Mouse (Mus musculus) heart, embryonic 13.5 days (tissue): ENCODE measurements at regions not wholly inside any gene's neighbourhood (a gene's known extent, or its start where the extent isn't known, plus 50 kb on each side); places are given as distances from the start of the nearest gene placed in this dataset.

Experiments
- ATAC-seq: fragments of 200-750 bp; cut with Nextera tagmentation; 2 replicates; pipeline ENCODE4 v1.8.0; 2017; ENCODE audit warnings: moderate TSS enrichment; ENCODE audit not compliant: insufficient number of reproducible peaks, low FRiP score, low TSS enrichment; ENCODE audit errors: extremely low read depth
- H3K27ac ChIP-seq: fragments of 300-500 bp; sonication (generic); replicated peaks from 2 replicates; pipeline ENCODE4 v1.5.1; 2015; ENCODE audit warnings: moderate library complexity, mild to moderate bottlenecking, inconsistent platforms
- H3K27me3 ChIP-seq: fragments of 300-500 bp; sonication (generic); replicated peaks from 2 replicates; pipeline ENCODE4 v1.6.1; 2015; ENCODE audit warnings: mild to moderate bottlenecking, inconsistent platforms
- H3K36me3 ChIP-seq: fragments of 300-500 bp; sonication (generic); 2 replicates; pipeline ENCODE4 v1.6.1; 2015; ENCODE audit warnings: mild to moderate bottlenecking, inconsistent platforms
- H3K4me1 ChIP-seq: fragments of 300-500 bp; sonication (generic); 2 replicates; pipeline ENCODE4 v1.6.1; 2015; ENCODE audit warnings: inconsistent platforms
- H3K4me2 ChIP-seq: fragments of 300-500 bp; sonication (generic); 2 replicates; pipeline ENCODE4 v1.6.1; 2015; ENCODE audit warnings: inconsistent platforms, mild to moderate bottlenecking, moderate library complexity
- H3K4me3 ChIP-seq: fragments of 300-500 bp; sonication (generic); 2 replicates; pipeline ENCODE4 v1.5.1; 2015; ENCODE audit warnings: moderate library complexity, mild to moderate bottlenecking, inconsistent platforms
- H3K9ac ChIP-seq: fragments of 300-500 bp; sonication (generic); 2 replicates; pipeline ENCODE4 v1.6.1; 2015; ENCODE audit warnings: inconsistent platforms, mild to moderate bottlenecking, moderate library complexity
- H3K9me3 ChIP-seq: fragments of 300-500 bp; sonication (generic); 2 replicates; pipeline ENCODE4 v1.6.1; 2016; ENCODE audit warnings: inconsistent platforms
- WGBS: fragments of 180-500 bp; shearing (Covaris S2); methylation state at CpG from one replicate; pipeline ENCODE4 v1.1.7; 2015; ENCODE audit warnings: mixed read lengths; 5-methylcytosine and 5-hydroxymethylcytosine counted together

DNA sequence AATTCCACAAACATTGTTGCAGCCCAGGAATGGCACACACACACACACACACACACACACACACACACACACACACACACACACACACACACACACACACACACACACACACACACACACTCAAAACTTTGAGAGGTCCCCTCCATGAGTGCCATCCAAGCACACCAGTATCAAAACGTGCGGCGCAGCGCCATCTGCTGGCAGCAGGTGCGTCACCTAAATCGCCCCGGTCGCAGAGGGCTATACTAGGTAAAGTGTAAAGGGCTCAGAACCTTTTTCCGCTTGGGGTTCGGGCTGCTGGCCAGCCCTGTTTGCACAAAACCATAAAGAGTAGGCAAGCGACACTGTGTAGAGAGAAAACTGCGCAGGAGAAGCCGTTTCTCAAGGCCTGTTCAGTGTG lies 527.9 kb upstream of the Sall1 start:
- peak overlapping the region; percentile 22; the same call in 1 of the 2 replicates for H3K4me2 ChIP-seq
- peaks cover 66% of the 10 kb centered on the region for H3K27me3 ChIP-seq
- no peaks in the 10 kb centered on the region for H3K36me3 ChIP-seq
- H3K4me3 ChIP-seq: no peak overlapping the region
- ATAC-seq: no peak
- H3K9me3 ChIP-seq: no peaks in the 10 kb centered on the region
- no peak overlapping the region for H3K27ac ChIP-seq
- no peak overlapping the region for H3K9ac ChIP-seq
- H3K4me1 ChIP-seq: peaks cover 3% of the 10 kb centered on the region; the same call in 1 of the 2 replicates
- 3% methylated on average over 13 of the region's 13 CpGs for WGBS

DNA sequence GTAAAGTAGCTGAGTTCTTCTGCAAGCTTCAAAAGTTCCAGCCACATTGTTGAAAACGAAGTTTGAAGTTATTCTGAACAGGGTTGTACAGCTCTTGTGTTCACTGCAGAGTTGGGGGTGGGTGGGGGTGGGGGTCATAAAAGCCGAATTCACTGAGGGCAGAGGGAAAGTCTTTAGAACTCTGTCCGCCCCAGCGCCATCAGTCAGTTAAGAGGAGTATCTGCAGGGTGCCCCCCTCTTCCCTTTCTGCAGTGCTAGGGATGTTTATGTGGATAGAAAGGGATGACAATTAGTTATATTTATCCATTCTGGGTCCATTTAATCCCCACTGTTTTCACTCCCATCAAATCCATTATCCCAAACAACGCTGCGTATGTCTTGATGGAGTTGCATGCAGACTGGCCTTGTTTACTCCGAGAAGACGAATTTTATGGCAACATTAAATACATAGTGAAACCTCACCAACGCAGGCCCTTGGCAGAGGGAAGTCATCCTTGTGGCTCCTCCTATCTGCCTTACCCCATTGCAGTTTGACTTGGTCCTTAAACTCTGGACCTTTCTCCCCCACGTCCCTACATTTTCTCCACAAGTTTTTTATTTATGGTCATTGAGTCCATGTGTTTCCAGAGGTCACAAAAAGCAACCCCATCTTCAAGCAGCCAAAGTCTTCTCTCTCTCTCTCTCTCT lies 526.8 kb upstream of the Sall1 start:
- no peaks in the 10 kb centered on the region for H3K36me3 ChIP-seq
- 65% methylated on average over 10 of the region's 10 CpGs for WGBS
- H3K4me2 ChIP-seq: no peak overlapping the region
- no peak overlapping the region for H3K9ac ChIP-seq
- H3K27me3 ChIP-seq: peaks cover 63% of the 10 kb centered on the region
- H3K4me3 ChIP-seq: no peak overlapping the region
- no peak overlapping the region for H3K27ac ChIP-seq
- H3K4me1 ChIP-seq: peaks cover 3% of the 10 kb centered on the region; the same call in 1 of the 2 replicates
- no peak for ATAC-seq
- H3K9me3 ChIP-seq: no peaks in the 10 kb centered on the region

DNA sequence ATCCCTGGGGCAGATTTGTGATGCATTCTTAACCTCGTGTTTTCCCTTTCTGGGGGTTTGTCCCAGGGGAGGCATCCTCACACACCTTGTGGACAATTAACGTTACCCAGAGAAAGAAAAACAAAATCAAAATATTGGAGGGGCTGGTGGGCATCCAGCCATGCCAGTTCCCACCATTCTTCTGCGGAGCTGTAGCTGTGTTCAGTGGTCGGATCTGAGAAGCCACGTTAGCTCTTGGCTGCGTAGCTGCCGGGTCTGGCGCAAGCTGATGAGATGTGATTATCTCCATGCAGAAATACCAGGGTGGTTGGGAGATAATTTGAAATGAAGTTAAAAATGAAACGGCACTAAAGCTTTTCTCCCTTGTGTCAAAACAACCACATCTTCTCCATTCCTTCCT lies 525.4 kb upstream of the Sall1 start:
- Histone ChIP-seq H3K27ac (no peak overlapping the region), H3K27me3 (peaks cover 54% of the 10 kb centered on the region), H3K4me1 (peaks cover 3% of the 10 kb centered on the region; the same call in 1 of the 2 replicates), H3K4me2 (peak overlapping the region; percentile 50), H3K36me3 (no peaks in the 10 kb centered on the region), H3K9ac (no peak overlapping the region), H3K9me3 (no peaks in the 10 kb centered on the region), H3K4me3 (peak overlapping the region; percentile 16; the same call in 1 of the 2 replicates)
- 36% methylated on average over 9 of the region's 9 CpGs for WGBS
- ATAC-seq: no peak

DNA sequence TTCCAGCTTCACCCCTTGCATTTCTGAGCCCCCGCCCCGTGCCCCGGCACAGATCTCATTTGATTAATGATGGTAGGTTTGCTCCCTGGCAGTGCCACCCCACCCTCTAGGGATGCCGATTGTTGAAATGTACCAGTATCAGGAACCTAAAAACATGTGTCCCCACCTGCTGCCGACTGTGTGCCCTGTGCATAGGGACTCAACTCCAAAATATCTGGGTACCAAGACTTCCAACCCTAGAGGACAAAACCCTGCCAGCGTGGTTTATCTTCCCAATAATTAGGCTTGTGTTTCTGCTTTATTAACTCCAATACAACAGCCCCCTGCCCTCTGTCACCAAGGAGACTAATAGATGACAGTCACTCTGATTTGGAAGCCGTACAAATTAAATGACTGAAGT lies 524.7 kb upstream of the Sall1 start:
- H3K9ac ChIP-seq: no peak overlapping the region
- H3K36me3 ChIP-seq: no peaks in the 10 kb centered on the region
- no peak overlapping the region for H3K4me3 ChIP-seq
- no peak for ATAC-seq
- peaks cover 46% of the 10 kb centered on the region for H3K27me3 ChIP-seq
- no peak overlapping the region for H3K4me2 ChIP-seq
- H3K27ac ChIP-seq: no peak overlapping the region
- WGBS: 69% methylated on average over 7 of the region's 7 CpGs
- H3K4me1 ChIP-seq: peaks cover 3% of the 10 kb centered on the region; the same call in 1 of the 2 replicates
- no peaks in the 10 kb centered on the region for H3K9me3 ChIP-seq

DNA sequence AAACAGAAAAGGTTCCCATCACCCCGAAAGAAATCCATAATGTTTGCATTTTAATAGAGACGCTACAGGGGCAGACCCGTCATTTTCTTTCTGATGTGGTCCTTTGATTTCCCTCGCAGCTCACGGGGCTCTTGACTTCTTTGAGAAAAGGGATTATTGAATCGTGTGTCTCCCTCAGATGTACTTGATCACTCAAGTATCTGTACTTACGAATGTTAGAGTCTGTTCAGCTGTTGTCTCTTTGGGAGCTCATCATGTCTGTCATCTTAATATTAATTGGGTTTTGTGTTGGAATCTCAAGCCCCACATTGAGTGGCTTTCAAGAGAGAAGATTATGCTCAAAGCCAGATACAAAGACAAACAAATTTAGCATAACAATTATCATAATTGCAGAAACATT lies 523.0 kb upstream of the Sall1 start:
- no peak for ATAC-seq
- Histone ChIP-seq H3K36me3 (no peaks in the 10 kb centered on the region), H3K9ac (no peak overlapping the region), H3K4me1 (peaks cover 6% of the 10 kb centered on the region; the same call in 1 of the 2 replicates), H3K27me3 (peaks cover 29% of the 10 kb centered on the region), H3K9me3 (no peaks in the 10 kb centered on the region), H3K4me3 (no peak overlapping the region), H3K4me2 (no peak overlapping the region), H3K27ac (no peak overlapping the region)
- 66% methylated on average over 7 of the region's 7 CpGs for WGBS

DNA sequence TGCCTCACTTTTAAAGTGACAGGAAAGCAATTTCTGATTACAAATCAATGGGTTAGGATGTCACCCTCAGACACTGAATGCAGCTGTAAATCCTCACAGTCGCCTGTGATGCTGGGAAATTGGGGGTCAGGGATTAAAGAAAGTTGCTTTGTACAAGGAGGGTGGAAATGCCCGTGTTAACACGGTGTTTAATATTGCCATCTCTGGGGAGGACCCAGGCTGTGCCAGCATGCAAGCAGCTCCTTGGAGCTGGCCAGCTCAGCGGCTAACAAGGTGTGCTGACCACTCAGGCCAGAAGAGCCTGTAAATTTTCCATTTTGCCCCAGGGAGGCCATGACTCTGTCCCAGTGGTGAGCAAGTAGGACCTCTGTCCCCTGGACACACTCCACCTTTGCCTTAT lies 522.5 kb upstream of the Sall1 start:
- peaks cover 6% of the 10 kb centered on the region; the same call in 1 of the 2 replicates for H3K4me1 ChIP-seq
- 53% methylated on average over 4 of the region's 4 CpGs for WGBS
- H3K9me3 ChIP-seq: no peaks in the 10 kb centered on the region
- H3K36me3 ChIP-seq: no peaks in the 10 kb centered on the region
- H3K4me2 ChIP-seq: no peak overlapping the region
- no peak overlapping the region for H3K27ac ChIP-seq
- no peak overlapping the region for H3K9ac ChIP-seq
- ATAC-seq: no peak
- H3K27me3 ChIP-seq: peaks cover 28% of the 10 kb centered on the region
- H3K4me3 ChIP-seq: no peak overlapping the region

DNA sequence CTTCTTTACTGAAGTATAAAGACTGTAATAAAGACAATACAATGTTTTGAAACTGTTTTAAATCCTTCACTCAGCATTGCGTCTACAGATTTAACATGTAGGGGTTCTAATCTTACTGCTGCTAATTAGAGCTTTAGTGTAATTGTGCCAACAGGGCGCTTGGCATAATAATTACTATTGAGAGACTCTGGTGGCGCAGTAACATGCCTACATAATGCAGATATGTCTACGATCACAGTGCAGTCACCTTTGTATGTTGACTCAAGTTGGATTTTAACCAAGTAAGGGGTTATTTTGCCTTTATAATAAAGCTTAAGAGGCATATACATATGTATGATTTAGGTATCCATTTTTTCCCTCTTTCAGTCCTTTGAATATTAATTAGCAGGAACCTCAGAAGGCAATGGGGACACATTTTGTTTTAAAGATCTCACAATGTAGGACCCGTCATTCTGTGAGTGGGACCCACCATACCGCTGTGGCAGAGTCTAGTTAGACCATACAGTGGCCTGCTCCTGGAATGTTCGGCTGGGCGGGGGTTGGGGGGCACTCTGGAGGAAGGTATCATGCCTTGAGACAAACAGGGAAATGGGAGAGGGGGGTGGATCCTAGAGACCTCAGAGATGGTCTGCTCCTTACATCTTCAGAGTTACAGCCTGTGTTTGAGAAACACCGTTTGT lies 521.3 kb upstream of the Sall1 start:
- Histone ChIP-seq H3K36me3 (no peaks in the 10 kb centered on the region), H3K27me3 (peaks cover 33% of the 10 kb centered on the region), H3K27ac (no peak overlapping the region), H3K4me1 (peaks cover 6% of the 10 kb centered on the region; the same call in 1 of the 2 replicates), H3K4me2 (no peak overlapping the region), H3K4me3 (no peak overlapping the region), H3K9me3 (no peaks in the 10 kb centered on the region), H3K9ac (no peak overlapping the region)
- WGBS: 79% methylated on average over 9 of the region's 9 CpGs
- no peak for ATAC-seq

DNA sequence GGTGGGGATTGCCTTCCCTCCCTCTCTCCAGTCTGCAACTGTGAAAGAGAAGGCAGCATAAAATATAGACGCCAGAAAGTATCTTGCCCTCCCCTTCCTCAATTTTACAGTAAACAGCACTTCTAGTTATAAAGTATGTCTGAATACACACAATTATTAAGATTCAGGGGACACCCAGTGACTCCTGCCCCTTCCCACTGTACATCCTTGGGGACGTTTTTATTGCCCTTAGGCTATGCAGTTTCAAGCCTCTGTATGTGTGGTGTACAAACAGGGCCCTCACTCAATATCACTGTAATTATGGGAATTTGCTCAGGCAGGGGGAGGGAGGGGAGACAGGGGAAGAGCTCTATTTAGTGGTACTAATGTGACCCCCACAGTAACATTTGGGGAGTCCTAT lies 519.6 kb upstream of the Sall1 start:
- Histone ChIP-seq H3K27ac (no peak overlapping the region), H3K4me3 (no peak overlapping the region), H3K36me3 (no peaks in the 10 kb centered on the region), H3K9me3 (no peaks in the 10 kb centered on the region), H3K4me1 (peaks cover 3% of the 10 kb centered on the region; the same call in 1 of the 2 replicates), H3K27me3 (peaks cover 29% of the 10 kb centered on the region), H3K9ac (no peak overlapping the region), H3K4me2 (no peak overlapping the region)
- 56% methylated on average over 2 of the region's 2 CpGs for WGBS
- ATAC-seq: no peak

DNA sequence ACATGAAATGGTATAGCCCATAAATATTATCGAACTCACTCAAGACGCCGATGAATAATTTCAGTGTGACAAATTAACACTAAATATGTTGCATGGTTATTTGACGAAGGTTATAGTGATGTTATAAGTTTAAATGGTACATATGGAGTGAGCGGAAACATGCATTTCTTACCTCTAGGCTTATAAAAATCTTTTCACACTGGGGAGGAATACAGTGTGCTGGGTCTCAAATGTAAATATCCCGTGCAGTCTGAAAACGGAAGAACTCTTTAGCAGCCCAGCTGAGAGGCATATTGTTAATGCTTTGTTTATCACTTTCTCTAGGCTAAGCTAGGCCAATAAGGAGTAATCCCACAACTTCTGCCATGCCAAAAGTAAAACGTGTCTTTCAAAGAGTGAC lies 518.6 kb upstream of the Sall1 start:
- Histone ChIP-seq H3K4me2 (no peak overlapping the region), H3K27me3 (peaks cover 25% of the 10 kb centered on the region), H3K4me3 (no peak overlapping the region), H3K36me3 (no peaks in the 10 kb centered on the region), H3K4me1 (peaks cover 3% of the 10 kb centered on the region; the same call in 1 of the 2 replicates), H3K9me3 (no peaks in the 10 kb centered on the region), H3K9ac (no peak overlapping the region), H3K27ac (no peak overlapping the region)
- 72% methylated on average over 8 of the region's 8 CpGs for WGBS
- no peak for ATAC-seq

DNA sequence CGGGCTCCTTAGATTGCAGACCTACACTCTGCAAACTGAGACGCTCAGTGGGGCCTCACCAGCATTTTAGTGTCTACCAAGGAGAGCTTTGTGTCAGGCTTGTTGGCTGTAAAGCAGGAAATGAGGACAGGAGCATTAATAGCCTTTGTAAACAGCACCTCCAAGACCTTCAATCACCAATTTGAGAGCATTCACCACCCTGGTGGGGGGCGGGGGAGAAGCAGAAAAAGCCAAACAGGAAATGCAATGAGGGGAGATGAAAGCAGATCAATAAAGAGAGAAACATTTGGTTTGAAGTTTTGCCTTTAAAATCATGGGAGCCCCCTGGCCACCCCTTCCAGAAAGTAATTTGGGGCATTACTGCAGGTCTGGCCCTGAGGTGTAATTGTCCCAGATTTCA lies 497.3 kb upstream of the Sall1 start:
- WGBS: 47% methylated on average over 3 of the region's 3 CpGs
- no peaks in the 10 kb centered on the region for H3K4me1 ChIP-seq
- H3K9ac ChIP-seq: no peak overlapping the region
- no peaks in the 10 kb centered on the region for H3K36me3 ChIP-seq
- peaks cover 16% of the 10 kb centered on the region for H3K27me3 ChIP-seq
- H3K27ac ChIP-seq: no peak overlapping the region
- no peaks in the 10 kb centered on the region for H3K9me3 ChIP-seq
- no peak overlapping the region for H3K4me2 ChIP-seq
- H3K4me3 ChIP-seq: no peak overlapping the region
- no peak for ATAC-seq

DNA sequence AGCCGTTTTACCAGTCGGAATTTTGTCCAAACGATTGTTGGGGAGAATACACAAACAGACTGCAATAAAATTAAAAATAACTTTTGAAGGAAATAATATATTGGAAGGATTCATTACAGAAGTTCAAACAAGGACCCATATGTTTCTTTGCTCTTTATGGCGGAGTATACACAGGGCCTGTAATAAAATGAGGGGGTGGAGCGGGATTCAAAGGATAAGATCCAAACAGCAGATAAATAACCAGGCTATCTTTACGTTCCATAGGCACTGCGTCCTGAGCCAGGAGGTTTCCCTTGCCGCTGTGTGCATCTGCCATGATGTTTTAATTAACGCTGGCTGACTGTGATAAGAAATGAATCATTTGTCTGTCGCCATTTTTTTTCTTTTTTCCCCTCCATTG lies 490.6 kb upstream of the Sall1 start:
- no peak for ATAC-seq
- WGBS: 72% methylated on average over 10 of the region's 10 CpGs

DNA sequence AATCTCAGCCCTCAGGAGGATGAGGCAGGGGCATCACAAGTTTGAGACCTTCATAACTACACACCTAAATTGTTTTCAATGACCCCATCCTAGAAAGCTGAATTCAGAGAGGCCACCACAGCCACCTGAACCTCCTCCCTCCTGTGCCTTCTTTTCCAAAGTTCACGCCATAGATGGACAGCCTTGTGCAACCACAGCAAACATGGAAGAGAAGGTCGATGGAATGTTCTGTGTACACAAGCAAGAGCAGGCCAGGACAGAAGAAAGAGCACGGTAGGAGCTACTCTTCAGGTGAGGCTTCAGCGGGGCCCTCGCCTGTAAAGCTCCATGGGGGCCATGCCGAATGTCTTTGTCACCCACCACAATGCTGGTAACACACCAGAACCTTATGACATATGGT lies 481.1 kb upstream of the Sall1 start:
- no peak overlapping the region for H3K27ac ChIP-seq
- WGBS: 79% methylated on average over 6 of the region's 6 CpGs
- no peaks in the 10 kb centered on the region for H3K27me3 ChIP-seq
- no peak overlapping the region for H3K4me2 ChIP-seq
- H3K4me1 ChIP-seq: no peaks in the 10 kb centered on the region
- H3K36me3 ChIP-seq: no peaks in the 10 kb centered on the region
- H3K4me3 ChIP-seq: no peak overlapping the region
- ATAC-seq: no peak
- no peak overlapping the region for H3K9ac ChIP-seq
- no peaks in the 10 kb centered on the region for H3K9me3 ChIP-seq

More for the DNA sequence above, 490.6 kb upstream of the Sall1 start:
- Histone ChIP-seq H3K4me3 (no peak overlapping the region), H3K4me2 (no peak overlapping the region), H3K9ac (no peak overlapping the region), H3K9me3 (no peaks in the 10 kb centered on the region), H3K27me3 (no peaks in the 10 kb centered on the region; the same call in none of the 2 replicates), H3K27ac (no peak overlapping the region), H3K4me1 (no peaks in the 10 kb centered on the region), H3K36me3 (no peaks in the 10 kb centered on the region)
